Mouse (Mus musculus) heart, postnatal 14 days (tissue): ENCODE measurements around the gene Cox11. TPM values are rescaled to one million over a fixed set of nuclear protein-coding genes. Genes with fewer than 3 reads are reported as not detected.

Experiments
- total RNA-seq, 2 experiments: library from RNA; stranded (reverse); gene quantifications; 2 replicates each; pipeline ENCODE4 v1.2.3; 2021

The Cox11 gene
- total RNA-seq, 2 experiments from 2014 or later, result 23.1 to 25.0 TPM

Other genes with a start within 250 kb of the Cox11 start
- gene Hlf, start 247.3 kb upstream of the Cox11 start, total RNA-seq, result 10 to 100 TPM; 21.8 to 22.4 TPM
- 1 to 10 TPM; 5.6 to 6.3 TPM for gene Stxbp4, start 89 bp upstream of the Cox11 start, total RNA-seq
- gene Tom1l1, start 50.2 kb downstream of the Cox11 start, total RNA-seq, result 10 to 100 TPM; 15.0 to 18.2 TPM